Mouse (Mus musculus) bone marrow macrophage, adult 2 months (primary cell): ENCODE measurements around the gene Prss46. TPM values are rescaled to one million over a fixed set of nuclear protein-coding genes. Genes with fewer than 3 reads are reported as not detected.

ENCODE experiments used
- H3K27ac ChIP-seq: 2 replicates; pipeline ENCODE4 v1.5.1; 2012; ENCODE audit warnings: low read depth, low read length; ENCODE audit not compliant: insufficient read depth
- H3K4me1 ChIP-seq: 2 replicates; pipeline ENCODE4 v1.6.1; 2012; ENCODE audit warnings: low read length; ENCODE audit not compliant: control insufficient read depth, insufficient read depth
- H3K4me3 ChIP-seq: 2 replicates; pipeline ENCODE4 v1.5.1; 2012; ENCODE audit warnings: mild to moderate bottlenecking, low read length, moderate library complexity; ENCODE audit not compliant: insufficient read depth
- CTCF ChIP-seq: IDR thresholded peaks from 2 replicates; pipeline ENCODE4 v1.5.1; 2012; ENCODE audit warnings: low read depth, mild to moderate bottlenecking, low read length, moderate library complexity
- POLR2A ChIP-seq: IDR thresholded peaks from 2 replicates; pipeline ENCODE4 v1.6.1; 2012; ENCODE audit warnings: mild to moderate bottlenecking, low read depth, low read length, borderline replicate concordance
- polyA plus RNA-seq: library from polyadenylated mRNA; stranded (reverse); fragments of >200 nt; gene quantifications from 2 replicates; pipeline ENCODE4 v1.2.4, GENCODE M21; 2012; ENCODE audit not compliant: missing spikeins, insufficient read depth, insufficient read length

Gene Prss46
- polyA plus RNA-seq, 1 experiment: not detected

GRCm38 (mm10) chr9:110877888-110878287 is 33.6 kb downstream of the Prss46 start:
- Histone ChIP-seq H3K4me1 (peaks cover 29% of the 10 kb centered on the region), H3K4me3 (no peak overlapping the region), H3K27ac (no peak overlapping the region)
- TF ChIP-seq POLR2A (no peak), CTCF (no peak)

- H3K4me3 ChIP-seq: peak within 1 kb of the TSS; percentile 85
- peaks cover 29% of the 10 kb centered on the region for H3K4me1 ChIP-seq
- TF ChIP-seq CTCF (no peak), POLR2A (no peak)
- H3K27ac ChIP-seq: no peak within 1 kb of the TSS
Measured at GRCm38 (mm10) chr9:110879191-110879920, 35.0 kb downstream of the Prss46 start, which contains the start of gene Als2cl. Gene Als2cl (plus strand): TSS chr9:110879870.

- Histone ChIP-seq H3K4me1 (peaks cover 29% of the 10 kb centered on the region), H3K4me3 (peak within 1 kb of the TSS; percentile 85), H3K27ac (no peak within 1 kb of the TSS)
- TF ChIP-seq POLR2A: no peak
- no peak for TF ChIP-seq CTCF
Measured at GRCm38 (mm10) chr9:110879998-110880561, 35.8 kb downstream of the Prss46 start, which contains the start of gene Tmie. Gene Tmie (minus strand): TSS chr9:110880113.

GRCm38 (mm10) chr9:110880772-110881171 is 36.5 kb downstream of the Prss46 start:
- TF ChIP-seq CTCF: no peak
- TF ChIP-seq POLR2A: no peak
- Histone ChIP-seq H3K27ac (no peak overlapping the region), H3K4me3 (peak overlapping the region; percentile 85), H3K4me1 (peaks cover 29% of the 10 kb centered on the region)

- Histone ChIP-seq H3K4me3 (no peak overlapping the region), H3K27ac (no peak overlapping the region), H3K4me1 (peaks cover 36% of the 10 kb centered on the region)
- TF ChIP-seq CTCF (no peak), POLR2A (no peak)
Measured at GRCm38 (mm10) chr9:110881953-110882352, 37.6 kb downstream of the Prss46 start.

GRCm38 (mm10) chr9:110887388-110888303 is 43.3 kb downstream of the Prss46 start:
- peaks cover 30% of the 10 kb centered on the region for H3K4me1 ChIP-seq
- no peak for TF ChIP-seq CTCF
- no peak for TF ChIP-seq POLR2A
- H3K4me3 ChIP-seq: peak overlapping the region; percentile 51
- peak overlapping the region; percentile 95 for H3K27ac ChIP-seq

- Histone ChIP-seq H3K4me3 (no peak overlapping the region), H3K27ac (no peak overlapping the region), H3K4me1 (peaks cover 31% of the 10 kb centered on the region)
- no peak for TF ChIP-seq POLR2A
Measured at GRCm38 (mm10) chr9:110888935-110889334, 44.6 kb downstream of the Prss46 start.

- Histone ChIP-seq H3K4me1 (peaks cover 31% of the 10 kb centered on the region), H3K27ac (no peak overlapping the region), H3K4me3 (no peak overlapping the region)
- TF ChIP-seq POLR2A: no peak
- peak; percentile 40; the same call in 1 of the 2 replicates for TF ChIP-seq CTCF
Measured at GRCm38 (mm10) chr9:110890026-110890783, 45.9 kb downstream of the Prss46 start.
